Mouse (Mus musculus): ENCODE measurements around the gene Gng8.
A peak's percentile ranks its signal among the peaks of the same experiment; 100 is the strongest.

Gene Gng8

GRCm38 (mm10) chr7:16908859-16909258, 17.3 kb downstream of the Gng8 start:
- DNase-seq (ENCODE audit: low read depth) = no peak

- peak; percentile 68 for DNase-seq (ENCODE audit: low read depth)
These were observed 18.3 kb downstream of the Gng8 start for GRCm38 (mm10) chr7:16909909-16910308.

- DNase-seq (ENCODE audit: low read depth) = peak; percentile 56
These were observed 20.3 kb downstream of the Gng8 start for GRCm38 (mm10) chr7:16911904-16912303.

- peak; percentile 91 for DNase-seq (ENCODE audit: low read depth)
These were observed 20.8 kb downstream of the Gng8 start for GRCm38 (mm10) chr7:16912360-16912759.

GRCm38 (mm10) chr7:16913806-16914452, 22.3 kb downstream of the Gng8 start:
- DNase-seq (ENCODE audit: low read depth) = peak; percentile 90

- no peak for DNase-seq (ENCODE audit: low read depth)
These were observed 23.1 kb downstream of the Gng8 start for GRCm38 (mm10) chr7:16914453-16915343.

- DNase-seq (ENCODE audit: low read depth) = no peak
These were observed 24.1 kb downstream of the Gng8 start for GRCm38 (mm10) chr7:16915461-16916340.

- no peak for DNase-seq (ENCODE audit: low read depth)
These were observed 25.0 kb downstream of the Gng8 start for GRCm38 (mm10) chr7:16916342-16917265.

GRCm38 (mm10) chr7:16917447-16917846, 25.9 kb downstream of the Gng8 start:
- no peak for DNase-seq (ENCODE audit: low read depth)

- no peak for DNase-seq (ENCODE audit: low read depth)
These were observed 26.4 kb downstream of the Gng8 start for GRCm38 (mm10) chr7:16918014-16918413.

- DNase-seq (ENCODE audit: low read depth) = peak; percentile 62
These were observed 27.1 kb downstream of the Gng8 start for GRCm38 (mm10) chr7:16918670-16919069.

- DNase-seq (ENCODE audit: low read depth) = peak; percentile 53
These were observed 28.0 kb downstream of the Gng8 start for GRCm38 (mm10) chr7:16919395-16920149.

GRCm38 (mm10) chr7:16920150-16920579, 28.6 kb downstream of the Gng8 start:
- no peak for DNase-seq (ENCODE audit: low read depth)

GRCm38 (mm10) chr7:16920818-16921791, 29.5 kb downstream of the Gng8 start:
- DNase-seq (ENCODE audit: low read depth) = peak; percentile 51

- no peak for DNase-seq (ENCODE audit: low read depth)
These were observed 30.3 kb downstream of the Gng8 start for GRCm38 (mm10) chr7:16921881-16922335.

- DNase-seq (ENCODE audit: low read depth) = peak; percentile 44
These were observed 30.9 kb downstream of the Gng8 start for GRCm38 (mm10) chr7:16922360-16922973.

GRCm38 (mm10) chr7:16923283-16924036, 31.9 kb downstream of the Gng8 start:
- DNase-seq (ENCODE audit: low read depth) = no peak

All from NIH3T3 (cell line).